Mouse (Mus musculus) MEL (cell line): ENCODE data around the gene Edc3. TPM values are rescaled to one million over a fixed set of nuclear protein-coding genes. Genes with fewer than 3 reads are reported as not detected.

Experiments
- DNase-seq: peaks from one replicate; pipeline ENCODE4 v3.0.0; 2011; ENCODE audit warnings: low read depth, low spot score
- H3K27ac ChIP-seq: 2 replicates; pipeline ENCODE4 v1.5.1; 2012; ENCODE audit warnings: low read depth, mild to moderate bottlenecking, control low read depth, low read length, moderate library complexity; ENCODE audit not compliant: control insufficient read depth
- H3K27me3 ChIP-seq, 2 experiments: fragments of 150-350 bp in 1 of 2; sonication (generic) in 1 of 2; 2 replicates each; pipeline ENCODE4 v1.6.1; 2012; ENCODE audit warnings: low read length in 2 of 2, mild to moderate bottlenecking in 2 of 2, improper control_type of control experiment in 1 of 2, moderate library complexity in 1 of 2; ENCODE audit not compliant: insufficient read depth in 2 of 2, control insufficient read depth in 1 of 2
- H3K36me3 ChIP-seq, 2 experiments: 2 replicates each; pipeline ENCODE4 v1.6.1; 2012 to 2014; ENCODE audit warnings: low read length in 2 of 2, improper control_type of control experiment in 1 of 2, inconsistent platforms in 1 of 2, mild to moderate bottlenecking in 1 of 2; ENCODE audit not compliant: insufficient read depth in 2 of 2, control insufficient read depth in 1 of 2
- H3K4me1 ChIP-seq, 2 experiments: fragments of 150-350 bp in 1 of 2; sonication (generic) in 1 of 2; 2 replicates each; pipeline ENCODE4 v1.6.1; 2012; ENCODE audit warnings: low read length in 2 of 2, improper control_type of control experiment in 1 of 2, mild to moderate bottlenecking in 1 of 2; ENCODE audit not compliant: insufficient read depth in 2 of 2, control insufficient read depth in 1 of 2
- H3K4me3 ChIP-seq, 2 experiments: fragments of 150-350 bp in 1 of 2; sonication (generic) in 1 of 2; 2 replicates each; pipeline ENCODE4 v1.5.1; 2012; ENCODE audit warnings: low read depth in 2 of 2, low read length in 2 of 2, mild to moderate bottlenecking in 2 of 2, moderate library complexity in 2 of 2, control low read depth in 1 of 2, improper control_type of control experiment in 1 of 2; ENCODE audit not compliant: control insufficient read depth in 1 of 2, insufficient read depth in 1 of 2
- H3K79me2 ChIP-seq: 2 replicates; pipeline ENCODE4 v1.6.1; 2012; ENCODE audit warnings: mild to moderate bottlenecking, low read length, moderate library complexity; ENCODE audit not compliant: control insufficient read depth, poor library complexity, insufficient read depth
- H3K9ac ChIP-seq: 2 replicates; pipeline ENCODE4 v1.6.1; 2012; ENCODE audit warnings: low read depth, mild to moderate bottlenecking, control low read depth, low read length, moderate library complexity; ENCODE audit not compliant: control insufficient read depth, poor library complexity, severe bottlenecking
- H3K9me3 ChIP-seq: fragments of 150-350 bp; sonication (generic); replicated peaks from 2 replicates; pipeline ENCODE4 v1.6.1; 2012; ENCODE audit warnings: mild to moderate bottlenecking, low read length, improper control_type of control experiment, moderate library complexity; ENCODE audit not compliant: insufficient read depth
- BHLHE40 ChIP-seq: IDR thresholded peaks from 2 replicates; pipeline ENCODE4 v1.6.1; 2012; ENCODE audit warnings: low read depth, mild to moderate bottlenecking, inconsistent platforms, low read length, improper control_type of control experiment, borderline replicate concordance
- CHD1 ChIP-seq: IDR thresholded peaks from 2 replicates; pipeline ENCODE4 v1.6.1; 2012; ENCODE audit warnings: low read depth, mild to moderate bottlenecking, inconsistent platforms, low read length, improper control_type of control experiment
- ELF1 ChIP-seq: IDR thresholded peaks from 2 replicates; pipeline ENCODE4 v1.6.1; 2014; ENCODE audit warnings: low read depth, mild to moderate bottlenecking, inconsistent platforms, low read length, improper control_type of control experiment, moderate library complexity
- EP300 ChIP-seq, 2 experiments: IDR thresholded peaks; 2 replicates each; pipeline ENCODE4 v1.6.1; 2011; ENCODE audit warnings: improper control_type of control experiment in 2 of 2, low read length in 2 of 2, low read depth in 1 of 2, mild to moderate bottlenecking in 1 of 2
- GATA1 ChIP-seq: IDR thresholded peaks from 2 replicates; pipeline ENCODE4 v1.6.1; 2011; ENCODE audit warnings: low read depth, low read length, improper control_type of control experiment
- JUND ChIP-seq: IDR thresholded peaks from 2 replicates; pipeline ENCODE4 v1.6.1; 2011; ENCODE audit warnings: low read depth, mild to moderate bottlenecking, improper control_type of control experiment, low read length
- KAT2A ChIP-seq: conservative IDR thresholded peaks from 2 replicates; pipeline ENCODE4 v1.6.1; 2012; ENCODE audit warnings: low read depth, low read length, improper control_type of control experiment, inconsistent platforms
- MAX ChIP-seq: IDR thresholded peaks from 2 replicates; pipeline ENCODE4 v1.6.1; 2011; ENCODE audit warnings: low read length, improper control_type of control experiment
- MXI1 ChIP-seq: IDR thresholded peaks from 2 replicates; pipeline ENCODE4 v1.6.1; 2011; ENCODE audit warnings: mild to moderate bottlenecking, low read depth, low read length, improper control_type of control experiment
- MYC ChIP-seq: IDR thresholded peaks from 2 replicates; pipeline ENCODE4 v1.6.1; 2011; ENCODE audit warnings: low read depth, mild to moderate bottlenecking, low read length, improper control_type of control experiment, moderate library complexity
- NELFE ChIP-seq: IDR thresholded peaks from 2 replicates; pipeline ENCODE4 v1.6.1; 2011; ENCODE audit warnings: low read depth, low read length, improper control_type of control experiment
- POLR2AphosphoS5 ChIP-seq: IDR thresholded peaks from 2 replicates; pipeline ENCODE4 v1.6.1; 2012; ENCODE audit warnings: low read depth, borderline replicate concordance, mild to moderate bottlenecking, inconsistent platforms, low read length, moderate library complexity, mixed read lengths
- RAD21 ChIP-seq: IDR thresholded peaks from 2 replicates; pipeline ENCODE4 v1.6.1; 2011; ENCODE audit warnings: mild to moderate bottlenecking, low read depth, low read length, improper control_type of control experiment
- SMC3 ChIP-seq: IDR thresholded peaks from 2 replicates; pipeline ENCODE4 v1.6.1; 2011; ENCODE audit warnings: low read depth, low read length, improper control_type of control experiment
- TAL1 ChIP-seq: IDR thresholded peaks from 2 replicates; pipeline ENCODE4 v1.6.1; 2012; ENCODE audit warnings: mild to moderate bottlenecking, inconsistent platforms, low read length, moderate library complexity, mixed read lengths
- TBP ChIP-seq: IDR thresholded peaks from 2 replicates; pipeline ENCODE4 v1.8.0; 2011; ENCODE audit warnings: low read depth, low read length, improper control_type of control experiment
- UBTF ChIP-seq: IDR thresholded peaks from 2 replicates; pipeline ENCODE4 v1.6.1; 2012; ENCODE audit warnings: low read depth, mild to moderate bottlenecking, inconsistent platforms, low read length, improper control_type of control experiment, moderate library complexity, borderline replicate concordance; ENCODE audit not compliant: insufficient read depth
- ZC3H11A ChIP-seq: IDR thresholded peaks from 2 replicates; pipeline ENCODE4 v1.6.1; 2012; ENCODE audit warnings: low read depth, mild to moderate bottlenecking, inconsistent platforms, low read length, improper control_type of control experiment
- ZMIZ1 ChIP-seq: IDR thresholded peaks from 2 replicates; pipeline ENCODE4 v1.6.1; 2012; ENCODE audit warnings: low read depth, mild to moderate bottlenecking, inconsistent platforms, low read length, improper control_type of control experiment, moderate library complexity
- polyA plus RNA-seq, 2 experiments: library from polyadenylated mRNA; stranded (reverse) in 1 of 2; unstranded in 1 of 2; fragments of >175 nt in 1 of 2; fragments of >200 nt in 1 of 2; gene quantifications; 2 replicates each; pipeline versions ENCODE4 v1.2.1 to v1.2.4; 2012; ENCODE audit warnings: low replicate concordance in 2 of 2, low read depth in 1 of 2; ENCODE audit not compliant: insufficient read length in 2 of 2, insufficient read depth in 1 of 2, missing spikeins in 1 of 2
- total RNA-seq: library from RNA; depleted of rRNA; stranded (reverse); fragments of 300-350 nt; gene quantifications from 2 replicates; pipeline ENCODE4 v1.2.3, GENCODE M21; 2012

Edc3 gene
- total and polyA plus RNA-seq, 3 experiments, result 7.2 to 25.7 TPM; not detected in 1

DNA sequence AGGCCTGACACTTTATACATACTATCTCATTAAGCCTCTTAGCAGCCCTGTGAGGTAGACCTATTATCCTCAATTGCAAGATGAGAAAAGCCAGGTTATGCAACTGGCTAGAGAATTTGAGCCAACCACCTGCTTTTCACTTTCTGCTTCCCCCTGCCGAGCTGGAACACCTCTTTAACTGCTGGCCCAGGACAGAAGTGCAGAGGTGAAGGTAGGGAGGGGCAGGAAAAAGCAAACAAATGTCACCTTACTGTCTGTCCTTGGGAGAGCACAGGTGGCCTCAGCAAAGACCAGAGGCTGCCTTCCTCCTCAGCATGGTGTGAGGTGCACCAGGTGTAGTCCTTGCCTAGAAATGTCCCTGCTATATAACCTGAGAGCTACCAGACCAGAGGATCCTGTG is 40.1 kb upstream of the Edc3 start:
- Histone ChIP-seq H3K9ac (no peak overlapping the region), H3K36me3 (no peaks in the 10 kb centered on the region), H3K27me3 (peaks cover 0 to 6% of the 10 kb centered on the region in 2 experiments; a peak in 2 of 4 replicates), H3K79me2 (no peaks in the 10 kb centered on the region), H3K4me1 (no peaks in the 10 kb centered on the region), H3K27ac (no peak overlapping the region), H3K4me3 (no peak overlapping the region), H3K9me3 (no peaks in the 10 kb centered on the region)
- TF ChIP-seq GATA1 (no peak), NELFE (no peak)
- DNase-seq, result no peak

DNA sequence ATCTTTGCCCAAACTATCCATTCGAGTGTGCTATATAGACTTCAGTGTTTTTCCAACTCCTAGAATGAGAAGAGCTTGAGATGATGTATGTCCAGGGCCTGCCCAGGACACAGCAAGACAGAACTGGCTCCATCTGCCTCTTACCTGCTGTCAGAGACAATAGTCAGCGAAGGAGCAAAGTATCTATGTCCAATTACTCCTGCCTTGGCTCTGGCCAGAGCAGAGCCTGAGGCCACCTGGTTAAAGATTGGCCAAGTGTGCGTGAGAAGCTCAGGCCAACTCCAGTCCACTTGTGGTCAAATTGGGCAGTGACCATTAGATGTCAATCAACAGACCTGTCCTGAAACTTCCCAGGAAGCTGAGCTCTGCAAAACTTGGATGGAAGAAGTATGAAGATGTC is 38.8 kb upstream of the Edc3 start:
- Histone ChIP-seq H3K4me1 (no peaks in the 10 kb centered on the region), H3K27ac (no peak overlapping the region), H3K9me3 (no peaks in the 10 kb centered on the region), H3K4me3 (no peak overlapping the region), H3K79me2 (no peaks in the 10 kb centered on the region), H3K9ac (no peak overlapping the region), H3K27me3 (peaks cover 0 to 6% of the 10 kb centered on the region in 2 experiments; a peak in 2 of 4 replicates), H3K36me3 (no peaks in the 10 kb centered on the region)
- DNase-seq, result no peak
- TF ChIP-seq ZMIZ1 (no peak), TBP (no peak), TAL1 (no peak), CHD1 (no peak), RAD21 (no peak), EP300 (IDR thresholded peaks at IDR 0.05; ENCODE audit: low read depth in 1 of 2, low read length in 2 of 2) (no peak), POLR2AphosphoS5 (no peak), MAX (no peak), UBTF (no peak), MXI1 (no peak), BHLHE40 (no peak), JUND (no peak), ELF1 (no peak), MYC (no peak), KAT2A (no peak), SMC3 (no peak), ZC3H11A (no peak)
